Mouse (Mus musculus) heart, embryonic 13.5 days (tissue): Measurements from ENCODE around the gene Pltp. TPM values are rescaled to one million over a fixed set of nuclear protein-coding genes. Genes with fewer than 3 reads are reported as not detected.

ENCODE experiments used
- ATAC-seq: fragments of 200-750 bp; cut with Nextera tagmentation; 2 replicates; pipeline ENCODE4 v1.8.0; 2017; ENCODE audit warnings: moderate TSS enrichment; ENCODE audit not compliant: insufficient number of reproducible peaks, low FRiP score, low TSS enrichment; ENCODE audit errors: extremely low read depth
- H3K27ac ChIP-seq: fragments of 300-500 bp; sonication (generic); replicated peaks from 2 replicates; pipeline ENCODE4 v1.5.1; 2015; ENCODE audit warnings: moderate library complexity, mild to moderate bottlenecking, inconsistent platforms
- H3K27me3 ChIP-seq: fragments of 300-500 bp; sonication (generic); replicated peaks from 2 replicates; pipeline ENCODE4 v1.6.1; 2015; ENCODE audit warnings: mild to moderate bottlenecking, inconsistent platforms
- H3K36me3 ChIP-seq: fragments of 300-500 bp; sonication (generic); 2 replicates; pipeline ENCODE4 v1.6.1; 2015; ENCODE audit warnings: mild to moderate bottlenecking, inconsistent platforms
- H3K4me1 ChIP-seq: fragments of 300-500 bp; sonication (generic); 2 replicates; pipeline ENCODE4 v1.6.1; 2015; ENCODE audit warnings: inconsistent platforms
- H3K4me2 ChIP-seq: fragments of 300-500 bp; sonication (generic); 2 replicates; pipeline ENCODE4 v1.6.1; 2015; ENCODE audit warnings: inconsistent platforms, mild to moderate bottlenecking, moderate library complexity
- H3K4me3 ChIP-seq: fragments of 300-500 bp; sonication (generic); 2 replicates; pipeline ENCODE4 v1.5.1; 2015; ENCODE audit warnings: moderate library complexity, mild to moderate bottlenecking, inconsistent platforms
- H3K9ac ChIP-seq: fragments of 300-500 bp; sonication (generic); 2 replicates; pipeline ENCODE4 v1.6.1; 2015; ENCODE audit warnings: inconsistent platforms, mild to moderate bottlenecking, moderate library complexity
- H3K9me3 ChIP-seq: fragments of 300-500 bp; sonication (generic); 2 replicates; pipeline ENCODE4 v1.6.1; 2016; ENCODE audit warnings: inconsistent platforms
- WGBS: fragments of 180-500 bp; shearing (Covaris S2); methylation state at CpG from one replicate; pipeline ENCODE4 v1.1.7; 2015; ENCODE audit warnings: mixed read lengths; 5-methylcytosine and 5-hydroxymethylcytosine counted together
- polyA plus RNA-seq: library from polyadenylated mRNA; unstranded; fragments of >200 nt; fragmentation: Nextera tagmentation; extraction: Ambion mirVana; gene quantifications from 2 replicates; pipeline ENCODE4 v1.2.1, GENCODE M21; 2015

Gene Pltp
- polyA plus RNA-seq, 1 experiment from 2014 or later, result 14.9 TPM

DNA sequence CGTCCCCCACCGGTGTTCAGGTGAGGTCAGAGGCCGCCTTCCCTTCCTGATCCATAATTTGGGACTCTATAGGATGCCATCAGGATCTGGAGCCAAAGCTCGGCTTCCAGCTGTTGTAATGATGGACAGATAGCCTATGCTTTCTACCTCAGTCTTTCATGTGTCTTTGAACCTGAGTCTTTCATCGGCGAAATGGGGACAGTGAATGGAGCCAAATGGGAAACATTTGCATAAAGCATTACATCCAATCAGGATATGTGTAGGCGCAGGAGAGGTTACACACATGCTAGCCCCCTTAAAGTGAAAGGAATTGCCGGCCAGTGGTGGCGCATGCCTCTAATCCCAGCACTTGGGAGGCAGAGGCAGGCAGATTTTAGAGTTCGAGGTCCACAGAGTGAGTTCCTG lies 34.3 kb downstream of the Pltp start:
- H3K4me3 ChIP-seq, result peak overlapping the region; percentile 88
- H3K4me1 ChIP-seq, result peaks cover 14% of the 10 kb centered on the region
- peak; percentile 33; the same call in 1 of the 2 replicates for ATAC-seq
- peak overlapping the region; percentile 78 for H3K4me2 ChIP-seq
- peak overlapping the region; percentile 88 for H3K27ac ChIP-seq
- H3K9ac ChIP-seq, result peak overlapping the region; percentile 90
- H3K9me3 ChIP-seq, result no peaks in the 10 kb centered on the region
- H3K27me3 ChIP-seq, result no peaks in the 10 kb centered on the region
- WGBS, result 2% methylated on average over 10 of the region's 10 CpGs
- H3K36me3 ChIP-seq, result peaks cover 58% of the 10 kb centered on the region

DNA sequence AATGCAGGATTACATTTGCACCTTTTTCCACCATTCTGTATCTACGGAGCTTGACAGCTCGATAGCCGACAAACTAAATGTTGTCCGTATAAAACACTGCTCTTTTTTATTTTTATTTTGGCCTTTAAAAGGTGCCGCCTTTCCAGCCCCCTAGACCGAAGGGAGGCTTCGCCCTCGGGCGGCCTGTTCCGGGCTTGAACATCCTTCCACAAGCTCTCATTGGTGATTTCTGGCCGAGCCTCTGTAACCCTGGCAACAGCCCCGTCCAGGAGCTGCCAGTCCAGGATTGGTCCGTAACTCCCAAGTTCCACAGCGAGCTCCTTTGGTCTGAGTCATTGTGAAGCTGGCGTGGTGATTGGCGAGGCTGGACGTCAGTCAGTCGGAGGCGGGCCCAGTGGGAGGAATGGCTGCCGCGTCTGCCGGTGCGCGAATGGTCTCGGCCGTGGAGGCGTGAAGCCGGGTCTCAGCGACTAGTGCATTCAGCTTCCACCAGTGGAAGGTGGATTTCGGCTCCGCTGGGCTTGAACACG lies 34.8 kb downstream of the Pltp start, which contains the start of gene Zswim1:
TSS of gene Zswim1 (plus strand) at position 51 of the 530 bp plus-strand sequence.
- peaks cover 53% of the 10 kb centered on the region for H3K36me3 ChIP-seq
- ATAC-seq, result peak; percentile 99
- peak within 1 kb of the TSS; percentile 90 for H3K9ac ChIP-seq
- H3K4me1 ChIP-seq, result peaks cover 16% of the 10 kb centered on the region
- peak within 1 kb of the TSS; percentile 78 for H3K4me2 ChIP-seq
- H3K27ac ChIP-seq, result peak within 1 kb of the TSS; percentile 88
- H3K9me3 ChIP-seq, result no peaks in the 10 kb centered on the region
- no peaks in the 10 kb centered on the region for H3K27me3 ChIP-seq
- WGBS, result 2% methylated on average over 32 of the region's 32 CpGs
- H3K4me3 ChIP-seq, result peak within 1 kb of the TSS; percentile 88

DNA sequence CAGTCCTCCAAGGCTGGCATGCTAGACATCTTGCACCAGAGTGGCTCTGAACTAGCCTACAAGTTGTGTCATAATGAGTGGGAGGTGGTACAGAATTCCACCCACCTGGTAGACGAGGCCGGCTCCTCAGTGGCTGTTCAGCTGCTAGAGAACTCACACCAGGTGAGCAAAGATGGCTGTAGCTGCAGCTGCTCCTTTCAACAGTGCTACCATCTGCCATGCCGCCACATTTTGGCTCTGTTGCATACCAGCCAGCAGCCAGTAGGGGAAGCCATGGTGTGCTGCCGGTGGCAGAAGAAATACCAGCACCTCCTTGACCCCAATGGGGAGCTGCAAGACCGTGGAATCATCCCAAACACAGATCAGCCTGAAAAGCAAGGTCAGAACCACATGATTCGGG lies 36.5 kb downstream of the Pltp start:
- H3K9ac ChIP-seq, result no peak overlapping the region
- no peak overlapping the region for H3K27ac ChIP-seq
- no peaks in the 10 kb centered on the region for H3K27me3 ChIP-seq
- H3K4me1 ChIP-seq, result peaks cover 25% of the 10 kb centered on the region
- no peak overlapping the region for H3K4me3 ChIP-seq
- H3K36me3 ChIP-seq, result peaks cover 37% of the 10 kb centered on the region
- H3K4me2 ChIP-seq, result no peak overlapping the region
- no peak for ATAC-seq
- H3K9me3 ChIP-seq, result no peaks in the 10 kb centered on the region
- WGBS, result 79% methylated on average over 6 of the region's 6 CpGs

DNA sequence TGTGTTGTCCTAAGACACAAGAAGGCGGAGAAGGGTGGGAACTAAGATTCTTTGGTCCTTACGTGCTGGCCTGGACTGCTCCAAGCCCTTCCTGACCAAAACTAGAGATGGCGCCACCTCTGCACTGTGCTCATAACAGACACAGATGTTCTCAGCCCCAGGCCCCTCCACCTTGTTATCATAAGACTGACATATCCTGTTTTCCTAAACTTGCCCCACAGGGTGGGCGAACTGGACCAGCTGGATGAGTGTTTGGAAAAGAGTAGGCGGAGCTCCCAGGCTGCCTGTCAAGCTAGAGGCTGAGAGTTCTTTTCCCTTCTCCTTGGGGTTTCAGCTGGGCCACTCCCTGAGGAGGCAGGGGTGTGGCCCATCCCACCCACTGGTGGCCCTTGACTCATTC lies 39.8 kb downstream of the Pltp start:
- Histone ChIP-seq H3K36me3 (peaks cover 25% of the 10 kb centered on the region), H3K27me3 (no peaks in the 10 kb centered on the region), H3K9me3 (no peaks in the 10 kb centered on the region), H3K4me3 (no peak overlapping the region), H3K4me2 (no peak overlapping the region), H3K27ac (peak overlapping the region; percentile 25), H3K9ac (no peak overlapping the region), H3K4me1 (peaks cover 24% of the 10 kb centered on the region)
- no peak for ATAC-seq
- WGBS, result 58% methylated on average over 5 of the region's 5 CpGs

DNA sequence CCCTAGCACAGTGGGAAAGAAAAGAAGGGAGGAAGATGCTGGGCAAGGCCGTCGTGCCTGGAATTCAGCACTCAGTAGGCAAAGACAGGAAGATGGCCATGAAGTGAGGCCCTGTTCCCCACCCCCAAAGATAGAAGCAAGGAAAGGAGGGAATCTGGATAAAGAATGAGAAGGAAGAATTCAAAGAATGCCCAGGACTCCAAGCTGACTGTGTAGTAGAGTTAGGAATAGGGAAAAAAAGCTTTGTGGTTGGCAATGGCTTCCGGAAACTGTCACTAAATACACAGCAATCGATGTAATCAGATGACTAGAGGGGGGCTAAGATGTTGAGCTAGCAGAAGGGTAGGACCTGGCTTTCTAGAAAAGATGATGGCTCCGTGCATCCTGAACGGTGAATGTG lies 40.3 kb downstream of the Pltp start:
- H3K4me2 ChIP-seq, result no peak overlapping the region
- H3K27ac ChIP-seq, result peak overlapping the region; percentile 25

DNA sequence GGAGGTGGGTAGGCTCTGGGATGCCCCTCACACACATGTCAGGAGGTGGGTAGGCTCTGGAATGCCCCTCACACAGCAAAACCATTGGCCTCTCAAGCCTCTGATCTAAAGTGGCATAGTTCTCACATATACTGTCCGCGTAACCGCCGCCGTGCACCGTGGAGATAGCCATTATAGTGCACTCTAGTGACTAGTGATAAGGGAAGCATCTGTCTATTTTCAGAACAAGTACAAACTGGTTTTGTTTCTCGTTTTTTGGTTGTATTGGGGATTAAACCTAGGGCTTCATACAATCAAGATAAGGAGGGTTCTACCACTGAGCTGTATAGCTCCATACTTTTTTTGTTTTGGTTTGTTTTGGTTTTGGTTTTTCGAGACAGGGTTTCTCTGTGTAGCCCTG lies 41.7 kb downstream of the Pltp start:
- H3K27ac ChIP-seq, result no peak overlapping the region
- H3K4me1 ChIP-seq, result peaks cover 19% of the 10 kb centered on the region
- H3K4me2 ChIP-seq, result 0 out of 2 replicates have a peak overlapping the region, but pooled peaks have one; percentile 18
- H3K4me3 ChIP-seq, result no peak overlapping the region
- H3K36me3 ChIP-seq, result peaks cover 15% of the 10 kb centered on the region
- WGBS, result 52% methylated on average over 8 of the region's 8 CpGs
- no peaks in the 10 kb centered on the region for H3K27me3 ChIP-seq
- no peak for ATAC-seq
- H3K9ac ChIP-seq, result no peak overlapping the region
- no peaks in the 10 kb centered on the region for H3K9me3 ChIP-seq

More for the DNA sequence above, 40.3 kb downstream of the Pltp start:
- ATAC-seq, result no peak
- H3K36me3 ChIP-seq, result peaks cover 25% of the 10 kb centered on the region
- H3K4me1 ChIP-seq, result peaks cover 20% of the 10 kb centered on the region
- H3K9ac ChIP-seq, result 0 out of 2 replicates have a peak overlapping the region, but pooled peaks have one; percentile 19
- 52% methylated on average over 6 of the region's 6 CpGs for WGBS
- H3K27me3 ChIP-seq, result no peaks in the 10 kb centered on the region
- no peak overlapping the region for H3K4me3 ChIP-seq
- no peaks in the 10 kb centered on the region for H3K9me3 ChIP-seq

DNA sequence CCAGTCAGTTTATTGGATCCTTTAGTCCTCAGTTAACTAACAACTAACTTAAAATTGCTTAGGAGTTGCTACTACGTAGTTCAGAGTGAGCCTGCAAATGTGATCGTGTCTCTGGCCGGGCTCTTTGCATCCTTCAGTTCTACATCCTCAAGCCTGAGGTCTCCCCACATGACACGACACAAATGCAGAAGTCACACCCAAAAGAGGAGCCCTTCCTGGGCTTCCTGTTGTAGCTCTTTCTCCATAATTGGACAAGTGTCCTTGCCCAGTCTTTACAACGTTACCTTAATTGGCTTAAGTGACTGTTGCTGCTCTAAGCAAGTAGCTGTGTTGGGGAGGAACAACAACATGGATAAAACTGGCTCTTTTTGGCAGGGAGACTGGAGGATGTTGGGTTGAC lies 42.2 kb downstream of the Pltp start:
- no peak for ATAC-seq
- Histone ChIP-seq H3K9me3 (no peaks in the 10 kb centered on the region), H3K9ac (no peak overlapping the region), H3K27me3 (no peaks in the 10 kb centered on the region), H3K4me2 (no peak overlapping the region), H3K4me1 (peaks cover 19% of the 10 kb centered on the region), H3K27ac (no peak overlapping the region), H3K36me3 (peaks cover 10% of the 10 kb centered on the region), H3K4me3 (no peak overlapping the region)
- 76% methylated on average over 5 of the region's 5 CpGs for WGBS

DNA sequence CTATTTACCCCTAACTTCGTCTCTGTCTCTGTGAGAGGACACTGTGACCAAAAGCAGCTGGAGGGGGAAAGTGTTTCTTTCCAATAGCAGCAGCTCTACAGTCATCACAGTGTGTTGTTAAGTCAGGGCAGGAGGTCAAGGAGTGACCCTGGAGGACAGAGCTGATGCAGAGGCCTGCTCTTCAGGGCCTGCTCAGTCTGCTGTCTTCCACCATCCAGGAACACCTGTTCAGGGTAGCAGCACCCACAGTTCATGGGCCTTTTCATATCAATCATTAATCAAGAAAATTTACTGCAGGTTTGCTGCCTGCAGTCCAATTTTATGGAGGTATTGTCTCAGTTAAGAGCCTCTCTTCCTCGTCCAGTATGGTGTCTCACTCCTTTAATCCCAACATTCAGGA lies 44.0 kb downstream of the Pltp start:
- Histone ChIP-seq H3K36me3 (peaks cover 12% of the 10 kb centered on the region), H3K27me3 (no peaks in the 10 kb centered on the region), H3K4me3 (no peak overlapping the region), H3K4me2 (no peak overlapping the region), H3K4me1 (peaks cover 19% of the 10 kb centered on the region), H3K27ac (no peak overlapping the region), H3K9me3 (no peaks in the 10 kb centered on the region), H3K9ac (no peak overlapping the region)
- WGBS, result 62% methylated on average over 2 of the region's 2 CpGs
- ATAC-seq, result no peak

DNA sequence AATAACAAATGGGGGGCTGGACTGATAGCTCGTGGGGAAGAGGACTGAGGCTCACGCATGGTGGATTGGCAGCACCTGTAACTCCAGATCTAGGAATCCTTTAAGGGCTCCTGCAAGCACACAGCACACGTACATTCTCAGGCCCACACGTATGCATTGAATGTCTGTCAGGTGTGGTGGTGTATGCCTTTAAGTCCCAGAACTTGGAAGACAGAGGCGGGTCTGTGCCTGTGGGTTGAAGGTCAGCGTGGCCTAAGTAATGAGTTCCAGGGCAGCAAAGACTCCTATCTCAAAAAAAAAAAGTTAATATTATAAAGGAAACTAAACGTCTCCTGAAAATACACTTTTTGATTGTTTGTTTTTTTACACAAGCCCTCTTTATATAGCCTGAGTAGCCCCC lies 50.9 kb downstream of the Pltp start:
- peaks cover 33% of the 10 kb centered on the region for H3K4me1 ChIP-seq
- ATAC-seq, result no peak
- H3K36me3 ChIP-seq, result peaks cover 23% of the 10 kb centered on the region
- H3K27ac ChIP-seq, result no peak overlapping the region
- WGBS, result 73% methylated on average over 7 of the region's 7 CpGs
- no peak overlapping the region for H3K4me3 ChIP-seq
- H3K9ac ChIP-seq, result no peak overlapping the region
- peak overlapping the region; percentile 85; the same call in 1 of the 2 replicates for H3K4me2 ChIP-seq
- H3K27me3 ChIP-seq, result no peaks in the 10 kb centered on the region
- no peaks in the 10 kb centered on the region for H3K9me3 ChIP-seq

DNA sequence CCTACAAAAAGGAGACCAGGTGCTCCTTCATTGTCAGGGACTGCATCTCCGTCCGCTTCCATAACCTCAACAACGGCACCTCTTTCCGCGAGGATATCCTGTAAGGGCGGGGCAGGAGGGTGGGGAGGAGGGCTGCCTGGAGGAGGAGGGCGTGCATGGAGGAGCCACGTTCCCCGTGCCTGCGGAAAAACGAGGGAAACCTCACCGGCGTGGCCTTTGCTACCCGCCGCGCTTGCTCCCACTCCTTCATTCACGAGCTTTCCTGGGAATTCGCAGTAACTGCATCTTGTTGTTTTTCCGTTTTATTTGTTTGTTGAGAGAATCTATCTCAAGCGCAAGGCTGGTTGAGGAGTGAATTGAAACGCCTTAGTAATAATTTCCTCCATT lies 52.2 kb downstream of the Pltp start:
- peak; percentile 53 for ATAC-seq

DNA sequence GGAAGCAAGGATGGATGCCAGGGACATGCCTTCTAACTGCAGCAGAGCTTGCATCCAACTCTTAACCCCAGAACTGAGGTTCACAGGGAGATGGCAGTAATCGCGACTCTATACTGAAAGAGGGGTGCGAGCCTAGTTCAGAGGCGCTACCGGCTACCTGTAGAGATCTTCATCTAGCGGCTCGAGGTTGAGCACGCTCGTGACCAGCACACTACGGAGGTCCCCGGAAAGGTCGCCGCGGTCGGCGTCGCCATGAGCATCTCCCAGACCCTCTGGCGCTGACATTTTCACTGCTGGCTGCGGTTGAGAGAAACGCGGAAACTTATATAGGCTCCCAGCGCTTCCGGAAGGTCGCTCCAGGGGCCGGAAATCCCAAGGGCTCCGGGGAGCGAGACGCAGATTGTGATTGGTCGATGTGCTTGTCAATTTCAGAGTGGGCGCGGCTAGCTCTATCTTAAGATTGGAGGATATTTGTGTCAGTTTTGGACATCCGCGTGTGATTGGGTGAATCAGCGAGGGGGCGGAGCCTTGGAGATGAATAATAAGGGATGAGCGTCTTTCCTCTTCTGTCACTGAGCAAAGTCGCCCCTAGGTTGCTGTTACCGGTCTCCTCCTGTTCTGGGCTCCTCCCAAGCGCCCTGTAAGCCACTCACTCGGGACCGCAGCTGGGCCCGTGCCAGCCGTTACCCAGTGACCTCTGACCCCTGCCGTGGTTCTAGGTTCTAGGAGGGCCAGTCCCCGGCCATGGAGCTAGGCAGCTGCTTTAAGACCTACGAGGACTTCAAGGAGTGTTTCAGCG lies 52.8 kb downstream of the Pltp start, which contains the start of the genes Acot8 and Zswim3:
TSS of gene Acot8 (minus strand) at position 350 of the 799 bp plus-strand sequence.
TSS of gene Zswim3 (plus strand) at position 566 of the 799 bp plus-strand sequence.
- Histone ChIP-seq H3K4me1 (peaks cover 33% of the 10 kb centered on the region), H3K4me2 (peak within 1 kb of the TSS; percentile 85), H3K36me3 (peaks cover 39% of the 10 kb centered on the region), H3K27ac (peak within 1 kb of the TSS; percentile 84), H3K9ac (peak within 1 kb of the TSS; percentile 93), H3K9me3 (no peaks in the 10 kb centered on the region), H3K4me3 (peak within 1 kb of the TSS; percentile 80), H3K27me3 (no peaks in the 10 kb centered on the region)
- WGBS, result under 1% methylated on average over 47 of the region's 47 CpGs
- peak; percentile 95 for ATAC-seq

More for the DNA sequence above, 52.2 kb downstream of the Pltp start:
- peak overlapping the region; percentile 80 for H3K4me3 ChIP-seq
- H3K4me1 ChIP-seq, result peaks cover 33% of the 10 kb centered on the region
- no peaks in the 10 kb centered on the region for H3K27me3 ChIP-seq
- peak overlapping the region; percentile 83 for H3K27ac ChIP-seq
- H3K9me3 ChIP-seq, result no peaks in the 10 kb centered on the region
- peak overlapping the region; percentile 85 for H3K4me2 ChIP-seq
- 2% methylated on average over 21 of the region's 21 CpGs for WGBS
- H3K36me3 ChIP-seq, result peaks cover 33% of the 10 kb centered on the region
- H3K9ac ChIP-seq, result peak overlapping the region; percentile 89
